Mouse (Mus musculus): ENCODE measurements at regions not wholly inside any gene's neighbourhood (a gene's known extent, or its start where the extent isn't known, plus 50 kb on each side); places are given as distances from the start of the nearest gene placed in this dataset.
A peak's percentile ranks its signal among the peaks of the same experiment; 100 is the strongest.

DNA sequence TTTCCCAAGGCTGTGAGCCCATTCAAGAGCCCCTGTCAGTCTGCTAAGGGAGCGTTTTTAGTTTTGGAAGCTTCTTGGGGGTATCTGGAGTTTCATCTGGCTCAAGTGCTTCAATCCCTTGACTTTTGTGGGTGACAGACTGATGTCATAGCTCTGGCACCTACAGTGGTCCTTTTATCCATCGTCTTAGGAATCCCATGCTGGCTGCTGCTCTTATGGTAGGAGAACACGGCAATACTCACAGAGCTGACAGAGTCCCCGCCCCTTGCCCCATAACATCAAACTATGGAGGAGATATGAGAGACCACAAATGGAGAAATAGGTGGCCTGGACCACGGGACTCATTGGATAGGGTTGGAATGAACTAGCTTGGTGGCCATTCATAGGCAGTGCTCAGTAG is 68.0 kb upstream of the Wnt7b start:
- no peak for ATAC-seq (ENCODE audit: low read depth)
- peaks cover 43% of the 10 kb centered on the region for H3K4me1 ChIP-seq (ENCODE audit: control insufficient read depth, insufficient read depth, low read length)
- H3K9ac ChIP-seq (replicated peaks; ENCODE audit: low read depth, low read length) = no peak overlapping the region
- no peak overlapping the region for H3K4me2 ChIP-seq (ENCODE audit: low read depth, low read length)
- H3K27ac ChIP-seq (ENCODE audit: low read depth, low read length) = no peak overlapping the region
- WGBS = 86% methylated on average over 5 of the region's 5 CpGs
- H3K4me3 ChIP-seq (ENCODE audit: low read depth, low read length) = no peak overlapping the region
- H3K27me3 ChIP-seq (ENCODE audit: control insufficient read depth, insufficient read depth, low read length) = no peaks in the 10 kb centered on the region; the same call in 1 of the 2 replicates
- no peaks in the 10 kb centered on the region for H3K36me3 ChIP-seq (ENCODE audit: control insufficient read depth, insufficient read depth, low read length)
- H3K9me3 ChIP-seq (ENCODE audit: control insufficient read depth, low read length) = no peaks in the 10 kb centered on the region

DNA sequence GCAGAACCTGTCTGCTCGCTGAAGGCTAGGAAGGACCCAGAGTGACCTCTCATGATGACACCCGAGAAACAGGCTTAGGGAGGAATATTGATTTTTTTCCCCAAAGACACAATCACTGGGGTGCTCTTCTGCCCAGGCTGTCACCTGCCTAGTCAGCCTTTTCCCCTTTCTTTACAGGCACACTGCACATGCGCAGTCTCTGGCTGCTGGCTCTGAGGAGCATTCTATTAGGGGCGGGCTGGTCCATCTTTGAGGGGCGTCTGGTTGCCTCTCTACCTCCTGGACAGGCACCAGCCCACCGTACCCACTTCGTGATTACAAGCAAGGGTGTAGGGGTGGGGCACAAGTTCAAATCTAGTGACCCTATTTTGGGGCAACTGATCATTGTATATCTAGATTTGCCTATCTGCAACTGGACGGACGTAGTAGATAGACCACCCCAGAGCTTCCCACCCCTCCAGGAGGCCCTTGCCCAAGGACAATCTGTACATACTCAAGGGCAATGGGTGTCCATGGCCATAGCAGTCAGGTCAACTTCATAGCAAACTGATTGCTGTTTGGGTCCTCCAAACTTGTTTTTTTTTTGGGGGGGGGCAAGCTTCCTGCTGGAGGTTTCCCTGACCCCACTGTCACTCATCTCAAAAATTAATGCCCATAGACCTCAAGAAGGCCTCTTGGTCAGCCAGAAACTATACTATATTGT is 69.6 kb upstream of the Wnt7b start:
- no peaks in the 10 kb centered on the region; the same call in 1 of the 2 replicates for H3K27me3 ChIP-seq (ENCODE audit: control insufficient read depth, insufficient read depth, low read length)
- H3K9ac ChIP-seq (replicated peaks; ENCODE audit: low read depth, low read length) = no peak overlapping the region
- H3K9me3 ChIP-seq (ENCODE audit: control insufficient read depth, low read length) = no peaks in the 10 kb centered on the region
- H3K27ac ChIP-seq (ENCODE audit: low read depth, low read length) = peak overlapping the region; percentile 99
- H3K4me3 ChIP-seq (ENCODE audit: low read depth, low read length) = no peak overlapping the region
- H3K36me3 ChIP-seq (ENCODE audit: control insufficient read depth, insufficient read depth, low read length) = no peaks in the 10 kb centered on the region
- peak overlapping the region; percentile 48; the same call in 1 of the 2 replicates for H3K4me2 ChIP-seq (ENCODE audit: low read depth, low read length)
- 78% methylated on average over 9 of the region's 9 CpGs for WGBS
- peaks cover 41% of the 10 kb centered on the region for H3K4me1 ChIP-seq (ENCODE audit: control insufficient read depth, insufficient read depth, low read length)
- ATAC-seq (ENCODE audit: low read depth) = no peak

- no peaks in the 10 kb centered on the region for H3K9me3 ChIP-seq (ENCODE audit: control insufficient read depth, low read length)
- WGBS = 47% methylated on average over 5 of the region's 5 CpGs
- peak overlapping the region; percentile 48 for H3K4me2 ChIP-seq (ENCODE audit: low read depth, low read length)
- H3K27ac ChIP-seq (ENCODE audit: low read depth, low read length) = peak overlapping the region; percentile 99
- no peaks in the 10 kb centered on the region for H3K36me3 ChIP-seq (ENCODE audit: control insufficient read depth, insufficient read depth, low read length)
- no peak overlapping the region for H3K4me3 ChIP-seq (ENCODE audit: low read depth, low read length)
- peaks cover 37% of the 10 kb centered on the region for H3K4me1 ChIP-seq (ENCODE audit: control insufficient read depth, insufficient read depth, low read length)
- H3K27me3 ChIP-seq (ENCODE audit: control insufficient read depth, insufficient read depth, low read length) = no peaks in the 10 kb centered on the region; the same call in 1 of the 2 replicates
- no peak for ATAC-seq (ENCODE audit: low read depth)
- peak overlapping the region; percentile 72 for H3K9ac ChIP-seq (replicated peaks; ENCODE audit: low read depth, low read length)
Measured at GRCm38 (mm10) chr15:85652431-85652830, 70.2 kb upstream of the Wnt7b start.

DNA sequence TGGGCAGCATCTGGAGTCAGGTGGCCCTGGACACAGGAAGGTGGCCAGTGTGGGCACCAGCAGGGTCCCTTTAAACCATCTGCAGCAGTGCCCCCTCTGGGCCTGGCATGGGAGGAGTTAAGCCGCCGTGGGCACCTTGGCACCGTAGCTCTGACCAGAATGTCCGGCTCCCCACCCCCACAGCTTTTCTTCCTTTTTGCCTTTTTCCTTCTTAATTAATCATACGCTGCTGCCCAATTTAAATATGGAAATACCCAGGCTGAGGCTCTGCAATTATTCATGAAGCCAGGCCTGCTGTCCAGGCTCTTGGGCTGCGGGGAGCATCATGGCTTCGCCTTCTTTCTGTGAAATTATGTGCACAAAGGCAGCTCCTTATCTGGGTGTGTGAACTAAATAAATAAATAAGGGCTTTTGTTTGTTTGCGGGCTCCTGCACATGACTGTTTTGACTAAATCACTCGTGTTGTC is 70.6 kb upstream of the Wnt7b start:
- 27% methylated on average over 9 of the region's 9 CpGs for WGBS

GRCm38 (mm10) chr15:85653421-85654401 is 71.4 kb upstream of the Wnt7b start:
- Histone ChIP-seq H3K27me3 (ENCODE audit: control insufficient read depth, insufficient read depth, low read length) (no peaks in the 10 kb centered on the region), H3K4me1 (ENCODE audit: control insufficient read depth, insufficient read depth, low read length) (peaks cover 37% of the 10 kb centered on the region), H3K36me3 (ENCODE audit: control insufficient read depth, insufficient read depth, low read length) (no peaks in the 10 kb centered on the region), H3K4me3 (ENCODE audit: low read depth, low read length) (peak overlapping the region; percentile 30), H3K9ac (replicated peaks; ENCODE audit: low read depth, low read length) (peak overlapping the region; percentile 72), H3K9me3 (ENCODE audit: control insufficient read depth, low read length) (no peaks in the 10 kb centered on the region), H3K27ac (ENCODE audit: low read depth, low read length) (peak overlapping the region; percentile 99), H3K4me2 (ENCODE audit: low read depth, low read length) (peak overlapping the region; percentile 48)
- peak; percentile 81 for ATAC-seq (ENCODE audit: low read depth)
- WGBS = 7% methylated on average over 32 of the region's 32 CpGs

More for the DNA sequence above, 70.6 kb upstream of the Wnt7b start:
- H3K4me2 ChIP-seq (ENCODE audit: low read depth, low read length) = peak overlapping the region; percentile 48
- peak; percentile 41; the same call in 1 of the 2 replicates for ATAC-seq (ENCODE audit: low read depth)
- no peaks in the 10 kb centered on the region; the same call in 1 of the 2 replicates for H3K27me3 ChIP-seq (ENCODE audit: control insufficient read depth, insufficient read depth, low read length)
- H3K4me1 ChIP-seq (ENCODE audit: control insufficient read depth, insufficient read depth, low read length) = peaks cover 37% of the 10 kb centered on the region
- H3K9ac ChIP-seq (replicated peaks; ENCODE audit: low read depth, low read length) = peak overlapping the region; percentile 72
- no peaks in the 10 kb centered on the region for H3K9me3 ChIP-seq (ENCODE audit: control insufficient read depth, low read length)
- no peaks in the 10 kb centered on the region for H3K36me3 ChIP-seq (ENCODE audit: control insufficient read depth, insufficient read depth, low read length)
- H3K4me3 ChIP-seq (ENCODE audit: low read depth, low read length) = peak overlapping the region; percentile 30; the same call in 1 of the 2 replicates
- peak overlapping the region; percentile 99 for H3K27ac ChIP-seq (ENCODE audit: low read depth, low read length)

DNA sequence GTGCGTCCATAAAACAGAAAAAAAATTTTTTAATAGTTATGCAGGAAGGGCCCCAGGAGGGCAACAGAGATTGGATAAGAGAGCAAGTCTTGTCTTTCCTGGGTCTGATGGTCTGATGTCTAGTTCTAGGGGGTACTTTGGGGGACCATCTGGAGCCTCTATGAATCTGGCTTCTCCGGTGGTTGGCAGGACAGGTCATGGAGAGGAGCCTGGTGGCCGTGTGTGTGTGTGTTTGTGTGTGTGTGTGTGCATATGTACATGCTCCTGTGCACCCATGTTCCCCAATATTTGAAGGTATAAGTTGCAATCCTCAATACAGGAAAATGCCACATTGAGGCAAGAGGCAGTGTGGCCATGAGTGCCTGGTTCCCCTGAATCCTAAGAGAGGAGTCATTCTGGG is 72.5 kb upstream of the Wnt7b start:
- ATAC-seq (ENCODE audit: low read depth) = no peak
- Histone ChIP-seq H3K27ac (ENCODE audit: low read depth, low read length) (peak overlapping the region; percentile 99), H3K4me3 (ENCODE audit: low read depth, low read length) (peak overlapping the region; percentile 11; the same call in 1 of the 2 replicates), H3K9ac (replicated peaks; ENCODE audit: low read depth, low read length) (peak overlapping the region; percentile 37; the same call in 1 of the 2 replicates), H3K9me3 (ENCODE audit: control insufficient read depth, low read length) (no peaks in the 10 kb centered on the region), H3K36me3 (ENCODE audit: control insufficient read depth, insufficient read depth, low read length) (no peaks in the 10 kb centered on the region), H3K27me3 (ENCODE audit: control insufficient read depth, insufficient read depth, low read length) (no peaks in the 10 kb centered on the region), H3K4me2 (ENCODE audit: low read depth, low read length) (peak overlapping the region; percentile 48), H3K4me1 (ENCODE audit: control insufficient read depth, insufficient read depth, low read length) (peaks cover 37% of the 10 kb centered on the region)
- 41% methylated on average over 3 of the region's 3 CpGs for WGBS

- Histone ChIP-seq H3K36me3 (ENCODE audit: control insufficient read depth, insufficient read depth, low read length) (no peaks in the 10 kb centered on the region), H3K27ac (ENCODE audit: low read depth, low read length) (peak overlapping the region; percentile 99), H3K9me3 (ENCODE audit: control insufficient read depth, low read length) (no peaks in the 10 kb centered on the region), H3K4me1 (ENCODE audit: control insufficient read depth, insufficient read depth, low read length) (peaks cover 41% of the 10 kb centered on the region), H3K27me3 (ENCODE audit: control insufficient read depth, insufficient read depth, low read length) (no peaks in the 10 kb centered on the region), H3K4me3 (ENCODE audit: low read depth, low read length) (peak overlapping the region; percentile 11; the same call in 1 of the 2 replicates), H3K4me2 (ENCODE audit: low read depth, low read length) (peak overlapping the region; percentile 48), H3K9ac (replicated peaks; ENCODE audit: low read depth, low read length) (peak overlapping the region; percentile 44)
- peak; percentile 70 for ATAC-seq (ENCODE audit: low read depth)
- WGBS = 34% methylated on average over 6 of the region's 6 CpGs
Measured at GRCm38 (mm10) chr15:85655751-85656167, 73.5 kb upstream of the Wnt7b start.

DNA sequence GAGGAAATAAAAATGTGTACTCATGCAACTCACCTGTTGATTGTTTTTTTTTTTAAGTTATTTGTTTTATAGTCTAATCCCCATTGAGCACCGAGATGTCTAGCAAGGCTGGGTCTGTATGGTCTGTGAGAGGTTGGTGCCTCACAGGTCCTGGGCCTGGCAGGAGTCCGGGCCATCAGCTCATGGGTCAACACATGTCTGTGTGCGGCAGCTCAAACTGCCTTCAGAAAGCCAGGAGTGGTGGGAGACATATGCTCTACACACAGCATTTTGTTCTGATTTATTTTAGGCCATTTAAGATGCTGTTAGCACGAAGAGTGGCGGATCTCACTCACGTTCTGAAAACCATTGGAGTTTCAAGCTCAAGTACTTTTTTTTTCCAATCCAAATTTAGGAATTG is 74.6 kb upstream of the Wnt7b start:
- no peak for ATAC-seq (ENCODE audit: low read depth)
- H3K4me2 ChIP-seq (ENCODE audit: low read depth, low read length) = no peak overlapping the region
- H3K9me3 ChIP-seq (ENCODE audit: control insufficient read depth, low read length) = no peaks in the 10 kb centered on the region
- no peak overlapping the region for H3K27ac ChIP-seq (ENCODE audit: low read depth, low read length)
- H3K4me3 ChIP-seq (ENCODE audit: low read depth, low read length) = no peak overlapping the region
- no peaks in the 10 kb centered on the region for H3K36me3 ChIP-seq (ENCODE audit: control insufficient read depth, insufficient read depth, low read length)
- 0 out of 2 replicates have a peak, but pooled peaks cover 7% of the 10 kb centered on the region for H3K27me3 ChIP-seq (ENCODE audit: control insufficient read depth, insufficient read depth, low read length)
- H3K9ac ChIP-seq (replicated peaks; ENCODE audit: low read depth, low read length) = no peak overlapping the region
- peaks cover 42% of the 10 kb centered on the region for H3K4me1 ChIP-seq (ENCODE audit: control insufficient read depth, insufficient read depth, low read length)
- WGBS = 65% methylated on average over 6 of the region's 6 CpGs
